Mouse (Mus musculus): ENCODE data around the gene Rgma. TPM values are rescaled to one million over a fixed set of nuclear protein-coding genes. Genes with fewer than 3 reads are reported as not detected.

The Rgma gene
- total and polyA plus RNA-seq, 3 experiments = 27.4 to 83.7 (median 54.6) TPM

- TF ChIP-seq POLR2A (IDR thresholded peaks at IDR 0.05; ENCODE audit: insufficient read depth, low read depth, low read length) (no peak), EP300 (IDR thresholded peaks at IDR 0.05; ENCODE audit: insufficient read depth, low read depth, low read length) (no peak), CTCF (IDR thresholded peaks at IDR 0.05) (no peak)
- Histone ChIP-seq H3K79me2 (replicated peaks; ENCODE audit: control insufficient read depth, insufficient read depth, low read length) (no peaks in the 10 kb centered on the region), H3K27me3 (ENCODE audit: control insufficient read depth, insufficient read depth, low read length) (no peaks in the 10 kb centered on the region), H3K36me3 (ENCODE audit: control insufficient read depth, insufficient read depth, low read length) (no peaks in the 10 kb centered on the region), H3K4me1 (ENCODE audit: control insufficient read depth, insufficient read depth, low read length) (peaks cover 7% of the 10 kb centered on the region; the same call in 1 of the 2 replicates), H3K27ac (no peak overlapping the region), H3K9ac (ENCODE audit: low read depth, low read length) (no peak overlapping the region), H3K4me3 (no peak overlapping the region)
- intact Hi-C loops (cut with DNase I) = no loop called here
- 81% methylated on average over 14 of the region's 14 CpGs for WGBS
- no peak for DNase-seq
These were observed 38.9 kb downstream of the Rgma start for GRCm38 (mm10) chr7:73414192-73414591.

- no peak for TF ChIP-seq POLR2A (IDR thresholded peaks at IDR 0.05; ENCODE audit: insufficient read depth, low read depth, low read length)
- peak; percentile 26; the same call in 1 of the 2 replicates for TF ChIP-seq CTCF (IDR thresholded peaks at IDR 0.05)
- TF ChIP-seq EP300 (IDR thresholded peaks at IDR 0.05; ENCODE audit: insufficient read depth, low read depth, low read length) = no peak
These were observed 44.1 kb downstream of the Rgma start for GRCm38 (mm10) chr7:73419375-73419774.

GRCm38 (mm10) chr7:73420827-73421226, 45.5 kb downstream of the Rgma start:
- Histone ChIP-seq H3K9ac (ENCODE audit: low read depth, low read length) (no peak overlapping the region), H3K36me3 (ENCODE audit: control insufficient read depth, insufficient read depth, low read length) (no peaks in the 10 kb centered on the region), H3K27me3 (ENCODE audit: control insufficient read depth, insufficient read depth, low read length) (no peaks in the 10 kb centered on the region), H3K79me2 (replicated peaks; ENCODE audit: control insufficient read depth, insufficient read depth, low read length) (no peaks in the 10 kb centered on the region), H3K4me3 (no peak overlapping the region), H3K27ac (no peak overlapping the region), H3K4me1 (ENCODE audit: control insufficient read depth, insufficient read depth, low read length) (peaks cover 8% of the 10 kb centered on the region)
- WGBS = 44% methylated on average over 5 of the region's 5 CpGs
- intact Hi-C loops (cut with DNase I) = no loop called here
- TF ChIP-seq EP300 (IDR thresholded peaks at IDR 0.05; ENCODE audit: insufficient read depth, low read depth, low read length) = no peak
- TF ChIP-seq CTCF (IDR thresholded peaks at IDR 0.05) = no peak
- no peak for TF ChIP-seq POLR2A (IDR thresholded peaks at IDR 0.05; ENCODE audit: insufficient read depth, low read depth, low read length)
- DNase-seq = no peak

More at GRCm38 (mm10) chr7:73419375-73419774, 44.1 kb downstream of the Rgma start:
- Histone ChIP-seq H3K36me3 (ENCODE audit: control insufficient read depth, insufficient read depth, low read length) (no peaks in the 10 kb centered on the region), H3K4me1 (ENCODE audit: control insufficient read depth, insufficient read depth, low read length) (peaks cover 5% of the 10 kb centered on the region), H3K9ac (ENCODE audit: low read depth, low read length) (no peak overlapping the region), H3K4me3 (no peak overlapping the region), H3K79me2 (replicated peaks; ENCODE audit: control insufficient read depth, insufficient read depth, low read length) (no peaks in the 10 kb centered on the region), H3K27me3 (ENCODE audit: control insufficient read depth, insufficient read depth, low read length) (no peaks in the 10 kb centered on the region), H3K27ac (no peak overlapping the region)
- no peak for DNase-seq
- 52% methylated on average over 7 of the region's 7 CpGs for WGBS
- intact Hi-C loops (cut with DNase I) = no loop called here

- Histone ChIP-seq H3K4me3 (no peak overlapping the region), H3K4me1 (ENCODE audit: control insufficient read depth, insufficient read depth, low read length) (peaks cover 10% of the 10 kb centered on the region), H3K27ac (no peak overlapping the region), H3K36me3 (ENCODE audit: control insufficient read depth, insufficient read depth, low read length) (no peaks in the 10 kb centered on the region), H3K27me3 (ENCODE audit: control insufficient read depth, insufficient read depth, low read length) (no peaks in the 10 kb centered on the region), H3K79me2 (replicated peaks; ENCODE audit: control insufficient read depth, insufficient read depth, low read length) (no peaks in the 10 kb centered on the region), H3K9ac (ENCODE audit: low read depth, low read length) (no peak overlapping the region)
- 50% methylated on average over 9 of the region's 9 CpGs for WGBS
- intact Hi-C loops (cut with DNase I) = loop anchor here (2.0 kb wide), 2 partner anchors 45 to 1021 kb away; no protein-coding TSS in a partner anchor
- TF ChIP-seq CTCF (IDR thresholded peaks at IDR 0.05) (no peak), EP300 (IDR thresholded peaks at IDR 0.05; ENCODE audit: insufficient read depth, low read depth, low read length) (no peak), POLR2A (IDR thresholded peaks at IDR 0.05; ENCODE audit: insufficient read depth, low read depth, low read length) (no peak)
- no peak for DNase-seq
These were observed 46.1 kb downstream of the Rgma start for GRCm38 (mm10) chr7:73421278-73422015.

GRCm38 (mm10) chr7:73422223-73423113, 47.2 kb downstream of the Rgma start:
- 36% methylated on average over 12 of the region's 12 CpGs for WGBS
- DNase-seq = peak; percentile 73 to 74
- intact Hi-C loops (cut with DNase I) = loop anchor here (2.0 kb wide), 2 partner anchors 46 to 1022 kb away; no protein-coding TSS in a partner anchor
- Histone ChIP-seq H3K9ac (ENCODE audit: low read depth, low read length) (no peak overlapping the region), H3K36me3 (ENCODE audit: control insufficient read depth, insufficient read depth, low read length) (no peaks in the 10 kb centered on the region), H3K4me3 (no peak overlapping the region), H3K27ac (no peak overlapping the region), H3K27me3 (ENCODE audit: control insufficient read depth, insufficient read depth, low read length) (no peaks in the 10 kb centered on the region), H3K79me2 (replicated peaks; ENCODE audit: control insufficient read depth, insufficient read depth, low read length) (no peaks in the 10 kb centered on the region), H3K4me1 (ENCODE audit: control insufficient read depth, insufficient read depth, low read length) (peaks cover 10% of the 10 kb centered on the region)
- TF ChIP-seq EP300 (IDR thresholded peaks at IDR 0.05; ENCODE audit: insufficient read depth, low read depth, low read length) (peak; percentile 73; the same call in 1 of the 2 replicates), CTCF (IDR thresholded peaks at IDR 0.05) (peak; percentile 87), POLR2A (IDR thresholded peaks at IDR 0.05; ENCODE audit: insufficient read depth, low read depth, low read length) (no peak)
